Mouse (Mus musculus): ENCODE measurements around the gene Zfp865. TPM values are rescaled to one million over a fixed set of nuclear protein-coding genes. Genes with fewer than 3 reads are reported as not detected.

Zfp865 gene
- total and polyA plus RNA-seq, 3 experiments: 4.0 to 21.0 (median 12.3) TPM

DNA sequence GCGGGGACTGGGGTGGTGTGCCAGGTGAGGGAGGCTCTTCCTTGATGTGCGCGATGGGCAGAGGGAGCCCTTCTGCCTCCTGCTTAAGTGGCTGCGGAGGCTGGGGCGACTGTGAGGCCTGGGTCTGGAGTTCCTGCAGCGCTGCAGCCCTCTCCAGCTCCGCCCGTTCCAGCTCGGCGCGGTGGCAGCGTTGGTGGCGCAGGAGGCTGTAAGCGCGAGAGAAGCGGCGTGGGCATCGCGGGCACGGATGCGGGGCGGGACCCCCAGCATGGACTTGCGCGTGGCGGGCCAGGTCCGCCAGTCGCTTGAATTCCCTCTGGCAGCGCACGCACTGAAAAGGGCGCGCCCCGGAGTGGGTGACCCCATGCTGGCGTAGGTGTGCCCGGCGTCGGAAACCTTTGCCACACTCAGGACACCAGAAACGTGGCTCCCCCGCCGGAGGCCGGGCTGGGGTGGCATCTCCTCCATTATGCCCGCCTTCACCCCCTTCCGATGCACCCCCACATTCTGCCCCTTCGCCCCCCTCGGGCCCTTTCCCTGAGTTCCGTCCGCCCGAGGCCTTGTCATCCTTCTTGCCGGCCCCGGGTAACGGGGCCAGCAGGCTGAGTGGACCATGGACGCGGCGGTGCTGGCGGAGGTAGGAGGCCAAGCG lies 26.7 kb upstream of the Zfp865 start:
- H3K4me2 ChIP-seq (ENCODE audit: insufficient read depth, low read depth, poor library complexity, severe bottlenecking): no peak overlapping the region
- H3K27me3 ChIP-seq (replicated peaks): peaks cover 8% of the 10 kb centered on the region
- no peaks in the 10 kb centered on the region for H3K79me2 ChIP-seq (replicated peaks; ENCODE audit: control insufficient read depth, extremely low read depth, insufficient read depth, poor library complexity, severe bottlenecking)
- no peak for DNase-seq (ENCODE audit: extremely low read depth)
- H3K4me3 ChIP-seq (replicated peaks in 1 of 3; ENCODE audit: low read depth in 2 of 3, low read length in 2 of 3, poor library complexity in 1 of 3): no peak overlapping the region
- peaks cover 0 to 13% of the 10 kb centered on the region in 2 experiments; a peak in 2 of 4 replicates for H3K4me1 ChIP-seq (ENCODE audit: control insufficient read depth in 1 of 2, insufficient read depth in 2 of 2)
- TF ChIP-seq USF1 (IDR thresholded peaks at IDR 0.05; ENCODE audit: low read depth, low read length): no peak
- no peak for TF ChIP-seq UBTF (IDR thresholded peaks at IDR 0.05; ENCODE audit: low read depth, low read length)
- no peak for TF ChIP-seq ZNF384 (IDR thresholded peaks at IDR 0.05; ENCODE audit: low read depth, low read length)
- no peak for TF ChIP-seq TCF12 (IDR thresholded peaks at IDR 0.05; ENCODE audit: low read depth, low read length)
- no peak for TF ChIP-seq EP300 (IDR thresholded peaks at IDR 0.05; ENCODE audit: low read length)
- TF ChIP-seq NELFE (IDR thresholded peaks at IDR 0.05; ENCODE audit: low read depth, low read length): no peak
- TF ChIP-seq IRF4 (IDR thresholded peaks at IDR 0.05; ENCODE audit: low read depth, low read length): no peak
- TF ChIP-seq MYC (IDR thresholded peaks at IDR 0.05; ENCODE audit: low read depth, low read length): no peak
- TF ChIP-seq PAX5 (IDR thresholded peaks at IDR 0.05; ENCODE audit: low read length): no peak
- no peak for TF ChIP-seq ZC3H11A (IDR thresholded peaks at IDR 0.05; ENCODE audit: low read depth, low read length)
- no peak for TF ChIP-seq GABPA (IDR thresholded peaks at IDR 0.05; ENCODE audit: insufficient replicate concordance, low read depth, low read length)
- TF ChIP-seq MAX (IDR thresholded peaks at IDR 0.05; ENCODE audit: low read length): no peak
- TF ChIP-seq SIN3A (IDR thresholded peaks at IDR 0.05; ENCODE audit: low read length): no peak
- no peak for TF ChIP-seq ETS1 (conservative IDR thresholded peaks at IDR 0.05; ENCODE audit: low read depth, low read length)
- TF ChIP-seq E2F4 (IDR thresholded peaks at IDR 0.05; ENCODE audit: insufficient replicate concordance, low read depth, low read length): no peak
- no peak for TF ChIP-seq POLR2AphosphoS2 (IDR thresholded peaks at IDR 0.05; ENCODE audit: low read depth, low read length)
- TF ChIP-seq MAFK (IDR thresholded peaks at IDR 0.05; ENCODE audit: insufficient replicate concordance, low read length): no peak
- TF ChIP-seq KAT2A (IDR thresholded peaks at IDR 0.05; ENCODE audit: insufficient replicate concordance, low read length): no peak
- H3K36me3 ChIP-seq (replicated peaks in 1 of 2; ENCODE audit: control insufficient read depth in 1 of 2, insufficient read depth in 1 of 2, low read length in 1 of 2): peaks cover 11 to 23% of the 10 kb centered on the region in 2 experiments
- no peak overlapping the region for H3K27ac ChIP-seq (ENCODE audit: insufficient read depth, low read depth)
- in situ Hi-C loops (cut with MboI; ENCODE audit: low pct_ligation_motif_present, low pct_unique_long_range_greater_than_20kb, low sequenced_read_pairs): no loop called here
- no peak overlapping the region for H3K9ac ChIP-seq (ENCODE audit: insufficient read depth, low read depth)
- dilution Hi-C loops (cut with MboI; ENCODE audit: extremely low pct_ligation_motif_present, extremely low pct_unique_long_range_greater_than_20kb, low sequenced_read_pairs): no loop called here
- peaks cover 20% of the 10 kb centered on the region for H3K9me3 ChIP-seq (replicated peaks; ENCODE audit: low read length)

DNA sequence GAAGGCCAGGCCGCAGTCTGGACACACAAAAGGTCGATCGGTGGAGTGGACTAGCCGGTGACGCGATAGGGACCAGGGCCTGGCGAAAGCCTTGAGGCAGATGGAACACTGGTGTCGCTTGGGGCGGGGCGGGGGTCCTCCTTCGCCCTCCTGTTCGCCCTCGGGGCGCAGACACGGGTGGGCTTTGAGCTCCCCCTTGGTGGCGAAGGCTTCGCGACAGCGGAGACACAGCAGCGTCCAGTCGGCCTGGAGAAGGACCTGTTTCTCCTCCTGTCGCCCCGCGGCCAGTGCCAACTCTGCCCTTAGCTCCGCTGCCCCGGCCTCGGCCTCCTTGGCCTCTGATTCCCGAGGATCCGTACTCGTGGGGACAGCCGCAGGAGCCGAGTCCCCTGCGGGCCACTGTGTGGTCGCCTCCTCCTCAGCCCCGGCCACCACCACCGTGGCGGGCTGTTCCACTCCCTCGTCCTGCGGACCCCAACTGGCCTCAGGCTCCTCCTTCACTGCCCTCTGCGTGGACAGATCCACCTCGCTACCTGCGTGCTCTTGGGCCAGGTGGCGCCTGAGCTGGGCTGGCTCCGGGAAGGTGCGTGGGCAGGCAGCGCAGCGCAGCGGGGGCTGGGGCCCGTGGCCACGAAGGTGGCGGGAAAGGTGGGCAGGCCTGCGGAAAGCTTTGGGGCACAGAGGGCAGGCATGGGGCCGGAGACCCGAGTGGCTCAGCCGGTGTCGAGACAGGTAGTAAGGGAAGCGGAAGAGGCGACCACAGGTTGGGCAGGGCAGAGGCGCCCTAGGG lies 26.0 kb upstream of the Zfp865 start:
- in situ Hi-C loops (cut with MboI; ENCODE audit: low pct_ligation_motif_present, low pct_unique_long_range_greater_than_20kb, low sequenced_read_pairs) (no loop called here), dilution Hi-C loops (cut with MboI; ENCODE audit: extremely low pct_ligation_motif_present, extremely low pct_unique_long_range_greater_than_20kb, low sequenced_read_pairs) (no loop called here)
- Histone ChIP-seq H3K4me1 (ENCODE audit: control insufficient read depth in 1 of 2, insufficient read depth in 2 of 2) (peaks cover 0 to 13% of the 10 kb centered on the region in 2 experiments; a peak in 2 of 4 replicates), H3K79me2 (replicated peaks; ENCODE audit: control insufficient read depth, extremely low read depth, insufficient read depth, poor library complexity, severe bottlenecking) (no peaks in the 10 kb centered on the region), H3K27ac (ENCODE audit: insufficient read depth, low read depth) (no peak overlapping the region), H3K4me2 (ENCODE audit: insufficient read depth, low read depth, poor library complexity, severe bottlenecking) (no peak overlapping the region), H3K9ac (ENCODE audit: insufficient read depth, low read depth) (no peak overlapping the region), H3K27me3 (replicated peaks) (peaks cover under 1% of the 10 kb centered on the region), H3K9me3 (replicated peaks; ENCODE audit: low read length) (peaks cover 20% of the 10 kb centered on the region), H3K4me3 (replicated peaks in 1 of 3; ENCODE audit: low read depth in 2 of 3, low read length in 2 of 3, poor library complexity in 1 of 3) (no peak overlapping the region), H3K36me3 (replicated peaks in 1 of 2; ENCODE audit: control insufficient read depth in 1 of 2, insufficient read depth in 1 of 2, low read length in 1 of 2) (peaks cover 11 to 23% of the 10 kb centered on the region in 2 experiments)
- DNase-seq (ENCODE audit: extremely low read depth): no peak
- no peak for TF ChIP-seq BHLHE40 (IDR thresholded peaks at IDR 0.05; ENCODE audit: low read depth, low read length)
- no peak for TF ChIP-seq MAZ (IDR thresholded peaks at IDR 0.05; ENCODE audit: low read depth, low read length)
- no peak for TF ChIP-seq RAD21 (IDR thresholded peaks at IDR 0.05; ENCODE audit: low read depth, low read length)
- TF ChIP-seq POLR2AphosphoS2 (IDR thresholded peaks at IDR 0.05; ENCODE audit: low read depth, low read length): no peak
- TF ChIP-seq POLR2A (IDR thresholded peaks at IDR 0.05; ENCODE audit: low read depth, low read length): no peak
- no peak for TF ChIP-seq SIN3A (IDR thresholded peaks at IDR 0.05; ENCODE audit: low read length)
- no peak for TF ChIP-seq HCFC1 (IDR thresholded peaks at IDR 0.05; ENCODE audit: low read depth, low read length)
- no peak for TF ChIP-seq TCF12 (IDR thresholded peaks at IDR 0.05; ENCODE audit: low read depth, low read length)
- TF ChIP-seq ZKSCAN1 (IDR thresholded peaks at IDR 0.05; ENCODE audit: borderline replicate concordance, low read depth, low read length): no peak
